Mouse (Mus musculus): ENCODE data around the gene Sycp3. TPM values are rescaled to one million over a fixed set of nuclear protein-coding genes. Genes with fewer than 3 reads are reported as not detected.
"Not testable (repeated sequence)": the region's sequence is repeated elsewhere in the genome, so short reads cannot be mapped to it uniquely, and the experiment has no call there.

Gene Sycp3
- polyA plus RNA-seq, 1 experiment from 2014 or later: 0.07 TPM

- H3K4me2 ChIP-seq: no peak overlapping the region
- no peak overlapping the region for H3K9ac ChIP-seq
- H3K4me1 ChIP-seq (replicated peaks): no peaks in the 10 kb centered on the region
- no peaks in the 10 kb centered on the region for H3K9me3 ChIP-seq (replicated peaks)
- no peak for ATAC-seq (ENCODE audit: insufficient read depth)
- 65% methylated on average over 6 of the region's 6 CpGs for WGBS (ENCODE audit: insufficient replicate concordance)
- no peaks in the 10 kb centered on the region for H3K36me3 ChIP-seq (replicated peaks)
- no peak overlapping the region for H3K4me3 ChIP-seq (replicated peaks)
- H3K27me3 ChIP-seq: no peaks in the 10 kb centered on the region
- H3K27ac ChIP-seq (replicated peaks): no peak overlapping the region
Observed at GRCm38 (mm10) chr10:88451990-88452389, 7.4 kb upstream of the Sycp3 start.

DNA sequence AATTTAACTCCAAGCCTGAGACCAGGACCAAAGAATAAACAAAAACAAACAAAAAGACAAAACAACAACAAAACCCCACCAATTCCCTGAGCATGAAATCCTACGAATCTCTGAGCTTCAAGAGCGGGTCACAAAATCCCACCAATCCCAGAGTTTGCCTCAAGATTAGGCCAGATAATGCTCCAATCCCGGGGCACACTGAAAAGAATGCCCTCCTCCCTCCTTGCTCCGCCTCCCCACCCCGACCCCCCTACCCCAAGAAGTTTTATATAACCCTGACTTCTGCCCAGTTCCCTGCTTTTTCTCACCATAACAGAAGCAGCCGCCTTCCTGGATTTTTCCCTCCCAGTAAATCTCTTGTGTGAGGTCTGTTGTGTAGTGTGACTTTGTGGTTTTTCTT, 1.6 kb upstream of the Sycp3 start:
- no peaks in the 10 kb centered on the region for H3K36me3 ChIP-seq (replicated peaks)
- H3K27me3 ChIP-seq: no peaks in the 10 kb centered on the region
- no peak for ATAC-seq (ENCODE audit: insufficient read depth)
- no peaks in the 10 kb centered on the region for H3K4me1 ChIP-seq (replicated peaks)
- no peak overlapping the region for H3K4me2 ChIP-seq
- 31% methylated on average over 6 of the region's 6 CpGs for WGBS (ENCODE audit: insufficient replicate concordance)
- H3K9me3 ChIP-seq (replicated peaks): no peaks in the 10 kb centered on the region
- H3K27ac ChIP-seq (replicated peaks): no peak overlapping the region
- H3K9ac ChIP-seq: no peak overlapping the region
- no peak overlapping the region for H3K4me3 ChIP-seq (replicated peaks)

DNA sequence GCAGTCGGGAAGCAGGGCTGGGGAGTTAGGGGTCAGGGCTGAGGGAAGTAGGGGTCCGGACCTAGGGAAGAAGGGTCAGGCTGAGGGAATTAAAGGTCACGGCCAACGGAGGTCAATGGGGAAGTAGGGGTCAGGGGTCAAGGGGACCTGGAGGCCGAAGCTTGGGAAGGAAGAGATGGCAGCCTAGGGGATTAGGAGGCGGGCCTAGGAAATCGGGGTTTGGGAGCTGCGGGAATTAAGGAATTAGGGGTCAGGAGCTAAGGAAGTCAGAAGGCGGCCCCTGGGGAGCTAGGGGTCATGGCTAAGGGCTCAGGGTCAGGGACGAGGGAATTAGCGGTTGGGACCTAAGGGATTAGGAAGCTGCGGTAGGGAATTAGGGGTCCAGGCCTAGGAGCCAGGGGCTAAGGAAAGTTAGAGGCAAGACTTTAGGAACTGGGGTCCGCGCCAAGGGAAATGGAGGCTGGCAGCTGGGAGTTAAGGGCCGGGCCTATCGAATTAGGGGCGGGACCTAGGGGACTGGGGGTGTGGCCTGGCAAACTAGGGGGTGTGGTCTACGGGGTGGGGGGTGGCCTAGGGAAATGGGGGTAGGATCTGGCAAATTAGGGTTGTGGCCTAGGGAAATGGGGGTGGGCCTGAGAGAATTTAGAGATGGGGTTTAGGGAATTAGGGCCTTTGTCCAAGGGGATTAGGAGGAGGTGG, 902 bp downstream of the Sycp3 start:
- 75% methylated on average over 18 of the region's 18 CpGs for WGBS (ENCODE audit: insufficient replicate concordance)
- H3K27ac ChIP-seq (replicated peaks): no peak overlapping the region
- H3K36me3 ChIP-seq (replicated peaks): no peaks in the 10 kb centered on the region
- H3K27me3 ChIP-seq: no peaks in the 10 kb centered on the region
- no peaks in the 10 kb centered on the region for H3K9me3 ChIP-seq (replicated peaks)
- no peak overlapping the region for H3K9ac ChIP-seq
- no peak overlapping the region for H3K4me3 ChIP-seq (replicated peaks)
- ATAC-seq (ENCODE audit: insufficient read depth): no peak
- H3K4me1 ChIP-seq (replicated peaks): no peaks in the 10 kb centered on the region
- no peak overlapping the region for H3K4me2 ChIP-seq

DNA sequence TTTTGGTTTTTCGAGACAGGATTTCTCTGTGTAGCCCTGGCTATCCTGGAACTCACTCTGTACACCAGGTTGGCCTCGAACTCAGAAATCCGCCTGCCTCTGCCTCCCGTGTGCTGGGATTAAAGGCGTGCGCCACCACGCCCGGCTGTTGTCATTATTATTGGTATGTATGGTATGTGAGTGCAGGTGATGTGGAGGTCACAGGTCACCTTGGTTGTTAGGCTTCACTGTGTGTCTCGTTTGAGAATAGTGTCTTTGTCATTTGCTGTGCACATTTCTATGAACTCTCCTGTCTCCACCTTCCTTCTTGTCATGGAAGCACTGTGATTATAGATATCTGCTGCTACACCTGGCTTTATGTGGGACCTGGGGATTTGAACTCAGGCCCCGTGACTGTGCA, 23.5 kb downstream of the Sycp3 start:
- H3K4me1 ChIP-seq (replicated peaks); H3K36me3 ChIP-seq (replicated peaks); H3K4me3 ChIP-seq (replicated peaks); ATAC-seq (ENCODE audit: insufficient read depth); H3K27me3 ChIP-seq; H3K9ac ChIP-seq; H3K9me3 ChIP-seq (replicated peaks); H3K4me2 ChIP-seq; H3K27ac ChIP-seq (replicated peaks): not testable (repeated sequence)
- 74% methylated on average over 10 of the region's 10 CpGs for WGBS (ENCODE audit: insufficient replicate concordance)

DNA sequence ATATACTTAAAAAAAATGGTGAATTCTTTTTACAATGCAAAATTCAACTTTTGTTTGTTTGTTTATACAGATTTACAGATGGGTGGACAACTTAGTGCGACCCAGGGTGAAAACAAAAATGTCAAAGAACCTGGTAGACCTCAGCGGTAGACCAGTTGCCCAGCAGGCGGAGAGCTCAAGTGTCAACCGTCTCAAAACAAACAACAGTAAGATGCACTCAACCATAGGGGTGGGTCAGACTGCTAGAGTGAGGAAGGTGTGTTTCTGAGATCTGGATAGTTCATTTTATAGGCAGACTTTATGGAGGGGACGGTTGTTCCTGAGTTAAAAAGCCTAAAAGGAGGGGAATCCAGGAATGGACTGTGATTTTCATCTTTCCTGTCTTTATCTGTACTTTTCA, 29.3 kb downstream of the Sycp3 start:
- Histone ChIP-seq H3K4me2 (no peak overlapping the region), H3K4me1 (replicated peaks) (no peaks in the 10 kb centered on the region), H3K4me3 (replicated peaks) (no peak overlapping the region), H3K36me3 (replicated peaks) (no peaks in the 10 kb centered on the region), H3K27me3 (no peaks in the 10 kb centered on the region), H3K9ac (no peak overlapping the region), H3K9me3 (replicated peaks) (no peaks in the 10 kb centered on the region), H3K27ac (replicated peaks) (no peak overlapping the region)
- WGBS (ENCODE audit: insufficient replicate concordance): 76% methylated on average over 5 of the region's 5 CpGs
- no peak for ATAC-seq (ENCODE audit: insufficient read depth)

- Histone ChIP-seq H3K27ac (replicated peaks) (no peak overlapping the region), H3K4me2 (no peak overlapping the region), H3K9ac (no peak overlapping the region), H3K4me3 (replicated peaks) (no peak overlapping the region), H3K36me3 (replicated peaks) (no peaks in the 10 kb centered on the region), H3K4me1 (replicated peaks) (no peaks in the 10 kb centered on the region), H3K9me3 (replicated peaks) (no peaks in the 10 kb centered on the region), H3K27me3 (no peaks in the 10 kb centered on the region)
- ATAC-seq (ENCODE audit: insufficient read depth): no peak
- 40% methylated on average over 7 of the region's 7 CpGs for WGBS (ENCODE audit: insufficient replicate concordance)
Observed at GRCm38 (mm10) chr10:88491632-88492031, 32.3 kb downstream of the Sycp3 start.

DNA sequence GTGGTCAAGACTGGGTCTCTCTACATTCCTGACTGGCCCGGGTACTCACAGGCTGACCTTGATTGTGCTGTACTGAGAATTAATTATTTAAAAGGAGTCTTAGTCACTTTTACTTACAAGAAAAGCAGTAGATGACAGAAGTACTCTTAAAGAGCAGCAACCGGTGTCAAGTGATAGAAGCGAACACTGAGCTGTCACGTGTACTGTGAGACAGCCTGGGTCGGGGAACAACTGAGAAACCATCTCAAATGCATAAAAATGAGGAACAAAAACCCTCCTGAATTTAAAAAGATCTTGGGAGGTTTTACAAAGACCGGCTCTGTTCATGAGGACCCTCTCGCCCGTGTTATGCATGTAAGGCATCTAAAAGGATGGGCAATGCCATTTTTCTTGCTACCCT, 33.3 kb downstream of the Sycp3 start:
- H3K4me3 ChIP-seq (replicated peaks): no peak overlapping the region

DNA sequence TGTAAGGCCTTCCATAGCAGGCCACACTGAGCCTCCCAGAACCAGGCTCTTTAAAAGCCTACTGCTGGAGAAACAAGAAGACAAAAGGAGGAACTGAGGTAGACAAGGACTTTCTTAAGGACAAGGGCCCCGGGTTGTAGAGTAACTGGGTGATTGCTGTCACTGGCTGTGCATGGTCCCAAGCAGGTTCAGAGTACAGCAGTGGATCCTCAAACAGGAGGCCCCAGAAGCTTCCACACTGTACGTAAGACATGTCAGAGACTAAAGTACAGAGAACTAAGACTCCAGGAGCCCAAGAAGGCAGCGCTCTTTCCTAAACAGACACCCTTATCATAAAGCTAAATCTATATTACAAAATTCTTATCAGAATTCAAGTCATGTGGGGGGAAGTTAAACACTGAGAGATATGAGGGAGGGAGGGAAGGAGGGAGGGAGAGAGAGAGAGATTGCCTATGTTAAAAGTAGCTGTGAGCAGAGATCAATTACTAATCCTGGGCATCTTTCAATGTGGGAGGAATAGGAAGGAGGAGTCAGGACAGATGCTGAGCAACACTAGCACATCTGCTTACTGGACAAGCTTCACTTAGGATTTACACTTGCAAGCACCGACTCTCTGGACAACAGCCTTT, 35.7 kb downstream of the Sycp3 start:
- Histone ChIP-seq H3K9ac (no peak overlapping the region), H3K27me3 (no peaks in the 10 kb centered on the region), H3K27ac (replicated peaks) (no peak overlapping the region), H3K36me3 (replicated peaks) (no peaks in the 10 kb centered on the region), H3K9me3 (replicated peaks) (no peaks in the 10 kb centered on the region), H3K4me2 (no peak overlapping the region), H3K4me3 (replicated peaks) (no peak overlapping the region), H3K4me1 (replicated peaks) (no peaks in the 10 kb centered on the region)
- ATAC-seq (ENCODE audit: insufficient read depth): no peak
- WGBS (ENCODE audit: insufficient replicate concordance): 47% methylated on average over 4 of the region's 4 CpGs

More for the DNA sequence above, 33.3 kb downstream of the Sycp3 start:
- Histone ChIP-seq H3K27ac (replicated peaks) (no peak overlapping the region), H3K9ac (no peak overlapping the region), H3K9me3 (replicated peaks) (no peaks in the 10 kb centered on the region), H3K36me3 (replicated peaks) (no peaks in the 10 kb centered on the region), H3K27me3 (no peaks in the 10 kb centered on the region), H3K4me1 (replicated peaks) (no peaks in the 10 kb centered on the region), H3K4me2 (no peak overlapping the region)
- ATAC-seq (ENCODE audit: insufficient read depth): no peak
- 55% methylated on average over 8 of the region's 8 CpGs for WGBS (ENCODE audit: insufficient replicate concordance)

GRCm38 (mm10) chr10:88496864-88497564, 37.6 kb downstream of the Sycp3 start:
- H3K27ac ChIP-seq (replicated peaks): no peak overlapping the region

GRCm38 (mm10) chr10:88499993-88500392, 40.6 kb downstream of the Sycp3 start:
- no peaks in the 10 kb centered on the region for H3K36me3 ChIP-seq (replicated peaks)
- H3K4me3 ChIP-seq (replicated peaks): no peak overlapping the region
- no peaks in the 10 kb centered on the region for H3K9me3 ChIP-seq (replicated peaks)
- no peak for ATAC-seq (ENCODE audit: insufficient read depth)
- WGBS (ENCODE audit: insufficient replicate concordance): 65% methylated on average over 5 of the region's 5 CpGs
- H3K27ac ChIP-seq (replicated peaks): no peak overlapping the region
- no peak overlapping the region for H3K9ac ChIP-seq
- H3K4me1 ChIP-seq (replicated peaks): peaks cover 15% of the 10 kb centered on the region
- H3K4me2 ChIP-seq: no peak overlapping the region
- peaks cover 8% of the 10 kb centered on the region; the same call in 1 of the 2 replicates for H3K27me3 ChIP-seq

More at GRCm38 (mm10) chr10:88496864-88497564, 37.6 kb downstream of the Sycp3 start:
- no peaks in the 10 kb centered on the region for H3K4me1 ChIP-seq (replicated peaks)
- H3K4me2 ChIP-seq: no peak overlapping the region
- H3K36me3 ChIP-seq (replicated peaks): no peaks in the 10 kb centered on the region
- H3K27me3 ChIP-seq: 0 out of 2 replicates have a peak, but pooled peaks cover 3% of the 10 kb centered on the region
- H3K9me3 ChIP-seq (replicated peaks): no peaks in the 10 kb centered on the region
- no peak overlapping the region for H3K4me3 ChIP-seq (replicated peaks)
- no peak for ATAC-seq (ENCODE audit: insufficient read depth)
- no peak overlapping the region for H3K9ac ChIP-seq
- 67% methylated on average over 11 of the region's 11 CpGs for WGBS (ENCODE audit: insufficient replicate concordance)

- Histone ChIP-seq H3K4me1 (replicated peaks) (peaks cover 15% of the 10 kb centered on the region), H3K36me3 (replicated peaks) (no peaks in the 10 kb centered on the region), H3K9me3 (replicated peaks) (no peaks in the 10 kb centered on the region), H3K27me3 (peaks cover 8% of the 10 kb centered on the region; the same call in 1 of the 2 replicates), H3K9ac (no peak overlapping the region), H3K4me3 (replicated peaks) (no peak overlapping the region), H3K4me2 (no peak overlapping the region), H3K27ac (replicated peaks) (no peak overlapping the region)
- ATAC-seq (ENCODE audit: insufficient read depth): no peak
- WGBS (ENCODE audit: insufficient replicate concordance): 62% methylated on average over 10 of the region's 10 CpGs
Observed at GRCm38 (mm10) chr10:88501370-88501769, 42.0 kb downstream of the Sycp3 start.

Data from liver, embryonic 15.5 days (tissue).